Mouse (Mus musculus): ENCODE data around the gene Spty2d1. TPM values are rescaled to one million over a fixed set of nuclear protein-coding genes. Genes with fewer than 3 reads are reported as not detected.

The Spty2d1 gene
- 12.5 and 13.3 TPM in 2 replicates for polyA plus RNA-seq (2014; fragmentation: Nextera tagmentation; extraction: Ambion mirVana)

GRCm38 (mm10) chr7:47008168-47008993 is at the start of gene Spty2d1:
TSS of gene Spty2d1 (minus strand) at chr7:47008411.
- peak within 1 kb of the TSS; percentile 86 for H3K4me2 ChIP-seq
- peak within 1 kb of the TSS; percentile 37 for H3K27ac ChIP-seq (ENCODE audit: low read depth, low read length)
- WGBS, result 2% methylated on average over 57 of the region's 57 CpGs
- H3K9me3 ChIP-seq (ENCODE audit: control insufficient read depth, low read length), result no peaks in the 10 kb centered on the region
- peak within 1 kb of the TSS; percentile 64 for H3K9ac ChIP-seq (ENCODE audit: low read length)
- no peaks in the 10 kb centered on the region for H3K27me3 ChIP-seq (ENCODE audit: control insufficient read depth, insufficient read depth, low read length)
- peak; percentile 94 for ATAC-seq (ENCODE audit: low FRiP score)
- peak; percentile 99 for DNase-seq (ENCODE audit: low spot score, missing footprints)
- peaks cover 14% of the 10 kb centered on the region for H3K4me1 ChIP-seq (ENCODE audit: control insufficient read depth, insufficient read depth, low read length)
- H3K4me3 ChIP-seq (ENCODE audit: low read depth, low read length), result peak within 1 kb of the TSS; percentile 58
- H3K36me3 ChIP-seq (ENCODE audit: control insufficient read depth, insufficient read depth, low read length), result no peaks in the 10 kb centered on the region

GRCm38 (mm10) chr7:47056273-47056672 is 48.1 kb upstream of the Spty2d1 start:
- no peak overlapping the region for H3K27ac ChIP-seq (ENCODE audit: low read depth, low read length)
- no peak for ATAC-seq (ENCODE audit: low FRiP score)

GRCm38 (mm10) chr7:47055744-47056143 is 47.5 kb upstream of the Spty2d1 start:
- DNase-seq (ENCODE audit: low spot score, missing footprints) (no peak), ATAC-seq (ENCODE audit: low FRiP score) (no peak)
- Histone ChIP-seq H3K4me3 (ENCODE audit: low read depth, low read length) (no peak overlapping the region), H3K9ac (ENCODE audit: low read length) (no peak overlapping the region), H3K27me3 (ENCODE audit: control insufficient read depth, insufficient read depth, low read length) (no peaks in the 10 kb centered on the region), H3K4me2 (no peak overlapping the region), H3K27ac (ENCODE audit: low read depth, low read length) (no peak overlapping the region), H3K36me3 (ENCODE audit: control insufficient read depth, insufficient read depth, low read length) (no peaks in the 10 kb centered on the region), H3K4me1 (ENCODE audit: control insufficient read depth, insufficient read depth, low read length) (peaks cover 8% of the 10 kb centered on the region), H3K9me3 (ENCODE audit: control insufficient read depth, low read length) (no peaks in the 10 kb centered on the region)
- 80% methylated on average over 9 of the region's 9 CpGs for WGBS

More at GRCm38 (mm10) chr7:47056273-47056672, 48.1 kb upstream of the Spty2d1 start:
- no peak for DNase-seq (ENCODE audit: low spot score, missing footprints)
- Histone ChIP-seq H3K27me3 (ENCODE audit: control insufficient read depth, insufficient read depth, low read length) (no peaks in the 10 kb centered on the region), H3K4me3 (ENCODE audit: low read depth, low read length) (no peak overlapping the region), H3K4me2 (no peak overlapping the region), H3K9ac (ENCODE audit: low read length) (no peak overlapping the region), H3K36me3 (ENCODE audit: control insufficient read depth, insufficient read depth, low read length) (no peaks in the 10 kb centered on the region), H3K9me3 (ENCODE audit: control insufficient read depth, low read length) (no peaks in the 10 kb centered on the region), H3K4me1 (ENCODE audit: control insufficient read depth, insufficient read depth, low read length) (peaks cover 4% of the 10 kb centered on the region)
- WGBS, result 86% methylated on average over 4 of the region's 4 CpGs

- 95% methylated on average over 2 of the region's 2 CpGs for WGBS
- no peaks in the 10 kb centered on the region for H3K36me3 ChIP-seq (ENCODE audit: control insufficient read depth, insufficient read depth, low read length)
- H3K4me2 ChIP-seq, result no peak overlapping the region
Observed at GRCm38 (mm10) chr7:47054666-47055065, 46.5 kb upstream of the Spty2d1 start.

GRCm38 (mm10) chr7:47053287-47053686 is 45.1 kb upstream of the Spty2d1 start:
- DNase-seq (ENCODE audit: low spot score, missing footprints), result no peak
- Histone ChIP-seq H3K9ac (ENCODE audit: low read length) (no peak overlapping the region), H3K4me3 (ENCODE audit: low read depth, low read length) (no peak overlapping the region), H3K4me1 (ENCODE audit: control insufficient read depth, insufficient read depth, low read length) (peaks cover 8% of the 10 kb centered on the region), H3K27ac (ENCODE audit: low read depth, low read length) (no peak overlapping the region), H3K27me3 (ENCODE audit: control insufficient read depth, insufficient read depth, low read length) (no peaks in the 10 kb centered on the region; the same call in 1 of the 2 replicates), H3K9me3 (ENCODE audit: control insufficient read depth, low read length) (no peaks in the 10 kb centered on the region), H3K36me3 (ENCODE audit: control insufficient read depth, insufficient read depth, low read length) (no peaks in the 10 kb centered on the region), H3K4me2 (no peak overlapping the region)
- WGBS, result 92% methylated on average over 15 of the region's 15 CpGs
- no peak for ATAC-seq (ENCODE audit: low FRiP score)

More at GRCm38 (mm10) chr7:47054666-47055065, 46.5 kb upstream of the Spty2d1 start:
- H3K27ac ChIP-seq (ENCODE audit: low read depth, low read length), result no peak overlapping the region
- DNase-seq (ENCODE audit: low spot score, missing footprints), result no peak
- no peaks in the 10 kb centered on the region for H3K27me3 ChIP-seq (ENCODE audit: control insufficient read depth, insufficient read depth, low read length)
- ATAC-seq (ENCODE audit: low FRiP score), result no peak
- no peaks in the 10 kb centered on the region for H3K9me3 ChIP-seq (ENCODE audit: control insufficient read depth, low read length)
- no peak overlapping the region for H3K4me3 ChIP-seq (ENCODE audit: low read depth, low read length)
- no peak overlapping the region for H3K9ac ChIP-seq (ENCODE audit: low read length)
- peaks cover 8% of the 10 kb centered on the region for H3K4me1 ChIP-seq (ENCODE audit: control insufficient read depth, insufficient read depth, low read length)

GRCm38 (mm10) chr7:47052276-47052675 is 44.1 kb upstream of the Spty2d1 start:
- WGBS, result 52% methylated on average over 3 of the region's 3 CpGs
- ATAC-seq (ENCODE audit: low FRiP score), result no peak
- H3K4me1 ChIP-seq (ENCODE audit: control insufficient read depth, insufficient read depth, low read length), result peaks cover 8% of the 10 kb centered on the region
- no peak overlapping the region for H3K4me2 ChIP-seq
- no peak for DNase-seq (ENCODE audit: low spot score, missing footprints)
- no peak overlapping the region for H3K9ac ChIP-seq (ENCODE audit: low read length)
- H3K9me3 ChIP-seq (ENCODE audit: control insufficient read depth, low read length), result no peaks in the 10 kb centered on the region
- no peaks in the 10 kb centered on the region; the same call in 1 of the 2 replicates for H3K27me3 ChIP-seq (ENCODE audit: control insufficient read depth, insufficient read depth, low read length)
- no peak overlapping the region for H3K4me3 ChIP-seq (ENCODE audit: low read depth, low read length)
- no peaks in the 10 kb centered on the region for H3K36me3 ChIP-seq (ENCODE audit: control insufficient read depth, insufficient read depth, low read length)
- H3K27ac ChIP-seq (ENCODE audit: low read depth, low read length), result no peak overlapping the region

GRCm38 (mm10) chr7:47051404-47052151 is 43.4 kb upstream of the Spty2d1 start:
- H3K9me3 ChIP-seq (ENCODE audit: control insufficient read depth, low read length), result no peaks in the 10 kb centered on the region
- peaks cover 8% of the 10 kb centered on the region for H3K4me1 ChIP-seq (ENCODE audit: control insufficient read depth, insufficient read depth, low read length)
- H3K36me3 ChIP-seq (ENCODE audit: control insufficient read depth, insufficient read depth, low read length), result no peaks in the 10 kb centered on the region
- no peak for DNase-seq (ENCODE audit: low spot score, missing footprints)
- no peak overlapping the region for H3K9ac ChIP-seq (ENCODE audit: low read length)
- no peak for ATAC-seq (ENCODE audit: low FRiP score)
- 20% methylated on average over 1 of the region's 2 CpGs for WGBS
- peak overlapping the region; percentile 74 for H3K4me2 ChIP-seq
- H3K27ac ChIP-seq (ENCODE audit: low read depth, low read length), result no peak overlapping the region
- peak overlapping the region; percentile 80 for H3K4me3 ChIP-seq (ENCODE audit: low read depth, low read length)
- H3K27me3 ChIP-seq (ENCODE audit: control insufficient read depth, insufficient read depth, low read length), result no peaks in the 10 kb centered on the region; the same call in 1 of the 2 replicates

GRCm38 (mm10) chr7:47050766-47051165 is 42.6 kb upstream of the Spty2d1 start:
- H3K9ac ChIP-seq (ENCODE audit: low read length), result peak overlapping the region; percentile 82
- peak overlapping the region; percentile 74 for H3K4me2 ChIP-seq
- H3K9me3 ChIP-seq (ENCODE audit: control insufficient read depth, low read length), result no peaks in the 10 kb centered on the region
- peaks cover 8% of the 10 kb centered on the region for H3K4me1 ChIP-seq (ENCODE audit: control insufficient read depth, insufficient read depth, low read length)
- DNase-seq (ENCODE audit: low spot score, missing footprints) (no peak), ATAC-seq (ENCODE audit: low FRiP score) (peak; percentile 75)
- H3K36me3 ChIP-seq (ENCODE audit: control insufficient read depth, insufficient read depth, low read length), result no peaks in the 10 kb centered on the region
- H3K27ac ChIP-seq (ENCODE audit: low read depth, low read length), result peak overlapping the region; percentile 75; the same call in 1 of the 2 replicates
- H3K27me3 ChIP-seq (ENCODE audit: control insufficient read depth, insufficient read depth, low read length), result no peaks in the 10 kb centered on the region; the same call in 1 of the 2 replicates
- 1% methylated on average over 34 of the region's 34 CpGs for WGBS
- peak overlapping the region; percentile 80 for H3K4me3 ChIP-seq (ENCODE audit: low read depth, low read length)
